Mouse (Mus musculus) left cerebral cortex, adult 2 months (tissue): ENCODE results near the gene Ctnnd2. TPM values are rescaled to one million over a fixed set of nuclear protein-coding genes. Genes with fewer than 3 reads are reported as not detected.

ENCODE experiments used
- DNase-seq, 2 experiments: peaks; one replicate each; pipeline ENCODE4 v3.0.0; 2021 to 2022; ENCODE audit warnings: low spot score in 2 of 2, mixed read lengths in 1 of 2; ENCODE audit errors: extremely low spot score in 1 of 2
- H3K27ac ChIP-seq: fragments of 200-600 bp; 2 replicates; pipeline ENCODE4 v1.8.1; 2022
- H3K4me3 ChIP-seq: fragments of 200-600 bp; 2 replicates; pipeline ENCODE4 v1.8.1; 2022
- CTCF ChIP-seq: fragments of 200-600 bp; IDR thresholded peaks from 2 replicates; pipeline ENCODE4 v1.8.1; 2022; ENCODE audit warnings: antibody characterized with exemption, mild to moderate bottlenecking, moderate library complexity
- intact Hi-C: fragments of 180-260 bp; cut with DNase I; formaldehyde crosslinking; loops from one replicate; pipeline ENCODE4 v1.15.1; 2025
- total RNA-seq, 2 experiments: library from RNA; stranded (reverse); gene quantifications; 2 replicates each; pipeline ENCODE4 v1.2.3; 2021

The Ctnnd2 gene
- total RNA-seq, 2 experiments from 2014 or later = 274 to 276 TPM

- Histone ChIP-seq H3K4me3 (no peak overlapping the region), H3K27ac (no peak overlapping the region)
- intact Hi-C loops = no loop called here
- no peak for TF ChIP-seq CTCF
- no peak for DNase-seq
Observed at GRCm38 (mm10) chr15:31063734-31064133, 891.3 kb downstream of the Ctnnd2 start.

- TF ChIP-seq CTCF = no peak
- intact Hi-C loops = loop anchor here (1.0 kb wide), 1 partner anchor 46 kb away; no protein-coding TSS in a partner anchor
- Histone ChIP-seq H3K4me3 (no peak overlapping the region), H3K27ac (no peak overlapping the region)
- no peak for DNase-seq
Observed at GRCm38 (mm10) chr15:31068127-31068526, 895.7 kb downstream of the Ctnnd2 start.

DNA sequence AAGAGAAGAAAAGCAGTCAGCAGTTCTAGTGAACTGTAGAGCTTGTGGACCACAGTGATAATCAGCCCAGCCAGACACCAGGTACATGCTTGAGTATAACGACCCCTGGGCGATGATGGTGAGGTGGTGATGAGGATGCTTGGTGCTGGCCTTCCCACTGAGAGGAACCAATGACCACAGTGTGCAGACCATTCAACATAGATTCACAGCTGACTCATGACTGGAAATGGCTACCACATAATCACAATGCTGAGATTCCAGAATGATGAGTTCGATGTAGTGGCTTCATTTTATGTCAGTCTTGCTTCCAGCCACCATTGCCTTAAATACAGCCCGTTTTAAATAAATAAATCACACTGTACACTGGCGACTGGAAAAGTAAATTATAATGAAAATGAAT lies 897.9 kb downstream of the Ctnnd2 start:
- intact Hi-C loops = no loop called here
- Histone ChIP-seq H3K27ac (no peak overlapping the region), H3K4me3 (no peak overlapping the region)
- no peak for DNase-seq
- TF ChIP-seq CTCF = no peak
